22 mouse cellular contexts compared by ENCODE assay signal in the genomic region with DNA sequence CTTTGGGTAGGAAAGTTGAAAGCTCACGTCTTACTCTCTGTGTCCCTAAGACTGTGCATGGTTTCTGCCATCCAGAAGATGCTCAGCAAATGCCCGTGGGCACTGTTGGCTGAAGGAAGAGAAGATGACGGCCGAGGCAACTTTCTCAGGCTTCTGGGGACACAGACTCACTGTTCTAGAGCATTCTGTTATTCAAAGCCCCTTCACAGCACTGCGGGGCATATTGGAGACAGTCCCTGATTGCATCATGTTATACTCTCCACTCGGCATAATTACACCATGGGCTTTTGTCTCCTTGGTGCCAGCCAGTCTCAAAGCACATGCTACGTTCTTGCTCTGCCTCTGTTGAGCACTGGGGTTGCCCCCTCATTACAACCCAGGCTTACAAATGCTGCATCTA. TPM values are rescaled to one million over a fixed set of nuclear protein-coding genes. Genes with fewer than 3 reads are reported as not detected.
DNase-seq lines count a peak whose midpoint lies in the region; ATAC-seq lines count a peak whose summit lies in the region.
"Had no signal": no experiment of that assay in that cellular context is flagged by ENCODE, and none has a peak within 500 bp of the region (broad histone marks: within the 10 kb centered on the region; RNA-seq: fewer than 3 reads in every experiment).

No protein-coding gene starts in this region.

- H3K27me3 ChIP-seq in forebrain, embryonic 14.5 days (replicated peaks; ENCODE audit: control insufficient read depth, insufficient read depth, low read length) = no peaks in the 10 kb centered on the region
- peaks cover 51% of the 10 kb centered on the region for H3K27me3 ChIP-seq in forebrain, embryonic 10.5 days (ENCODE audit: poor library complexity, severe bottlenecking)
- H3K27me3 ChIP-seq in limb, embryonic 10.5 days (ENCODE audit: low read depth, poor library complexity, severe bottlenecking) = peaks cover 2% of the 10 kb centered on the region; the same call in 1 of the 2 replicates
- H3K27me3 ChIP-seq: limb, embryonic 15.5 days; stomach, embryonic 15.5 days had no signal

- DNase-seq in forebrain, embryonic 14.5 days (ENCODE audit: low spot score) = peak; percentile 45
- no peak for DNase-seq in forebrain, embryonic 10.5 days (ENCODE audit: extremely low spot score, low spot score)
- DNase-seq in layer of hippocampus, postnatal 10 days (ENCODE audit: low spot score in 2 of 2) = peak; percentile 29
- no peak for DNase-seq in layer of hippocampus, adult 11-12 months (ENCODE audit: low spot score)
- peak; percentile 68 for DNase-seq in Muller cell, postnatal 12 days (ENCODE audit: inconsistent ontology term)
- DNase-seq in limb, embryonic 10.5 days (ENCODE audit: low spot score) = no peak
- DNase-seq in kidney, postnatal 10 days = no peak
- DNase-seq in gastrocnemius, postnatal 10 days = no peak
- DNase-seq: adrenal gland, postnatal 10 days; heart, postnatal 10 days; kidney, adult 9 months; kidney, postnatal 36 days; thymus, adult 18-20 months had no signal

- peak; percentile 60; the same call in 1 of the 2 replicates for ATAC-seq in forebrain, embryonic 14.5 days
- ATAC-seq: activated CD4-positive, CD25-positive, alpha-beta regulatory T cell, adult 4 months; CD4-positive, CD25-positive, alpha-beta regulatory T cell, adult 4 months; inflammation-experienced regulatory T-cells, adult 6 months had no signal

- no peaks in the 10 kb centered on the region for H3K9me3 ChIP-seq in forebrain, embryonic 14.5 days (replicated peaks; ENCODE audit: control insufficient read depth, low read length)
- no peaks in the 10 kb centered on the region for H3K9me3 ChIP-seq in forebrain, embryonic 10.5 days
- H3K9me3 ChIP-seq in limb, embryonic 10.5 days (replicated peaks) = no peaks in the 10 kb centered on the region
- H3K9me3 ChIP-seq: limb, embryonic 15.5 days; liver, embryonic 15.5 days; stomach, embryonic 15.5 days had no signal

- H3K27ac ChIP-seq in forebrain, embryonic 14.5 days (ENCODE audit: low read depth, low read length) = no peak overlapping the region
- no peak overlapping the region for H3K27ac ChIP-seq in forebrain, embryonic 10.5 days
- H3K27ac ChIP-seq in limb, embryonic 10.5 days = peak overlapping the region; percentile 34; the same call in 1 of the 2 replicates
- H3K27ac ChIP-seq: limb, embryonic 15.5 days; liver, embryonic 15.5 days; macrophage; midbrain, embryonic 12.5 days; stomach, embryonic 15.5 days had no signal

- WGBS in forebrain, embryonic 14.5 days = 45% methylated on average over 7 of the region's 7 CpGs
- WGBS in forebrain, embryonic 10.5 days = 85% methylated on average over 7 of the region's 7 CpGs
- 84% methylated on average over 7 of the region's 7 CpGs for WGBS in limb, embryonic 10.5 days

- H3K4me2 ChIP-seq in forebrain, embryonic 14.5 days (ENCODE audit: low read length) = no peak overlapping the region
- H3K4me2 ChIP-seq: heart, embryonic 11.5 days; limb, embryonic 15.5 days; liver, embryonic 15.5 days; midbrain, embryonic 12.5 days; stomach, embryonic 15.5 days had no signal

- H3K36me3 ChIP-seq in forebrain, embryonic 14.5 days (ENCODE audit: control insufficient read depth, insufficient read depth, low read length) = no peaks in the 10 kb centered on the region
- no peaks in the 10 kb centered on the region for H3K36me3 ChIP-seq in forebrain, embryonic 10.5 days (replicated peaks)
- H3K36me3 ChIP-seq in limb, embryonic 10.5 days = no peaks in the 10 kb centered on the region
- H3K36me3 ChIP-seq: limb, embryonic 15.5 days; liver, embryonic 15.5 days; midbrain, embryonic 12.5 days; stomach, embryonic 15.5 days had no signal

- peaks cover 5% of the 10 kb centered on the region; the same call in 1 of the 2 replicates for H3K4me1 ChIP-seq in forebrain, embryonic 14.5 days (ENCODE audit: control insufficient read depth, insufficient read depth, low read length)
- H3K4me1 ChIP-seq in forebrain, embryonic 10.5 days = 0 out of 2 replicates have a peak, but pooled peaks cover 4% of the 10 kb centered on the region
- peaks cover 8% of the 10 kb centered on the region; the same call in 1 of the 2 replicates for H3K4me1 ChIP-seq in limb, embryonic 10.5 days
- H3K4me1 ChIP-seq: liver, embryonic 15.5 days; midbrain, embryonic 12.5 days; stomach, embryonic 15.5 days had no signal

- no peak overlapping the region for H3K9ac ChIP-seq in forebrain, embryonic 14.5 days (ENCODE audit: low read length)
- H3K9ac ChIP-seq: limb, embryonic 15.5 days; liver, embryonic 15.5 days; midbrain, embryonic 12.5 days; stomach, embryonic 15.5 days had no signal

- no peak overlapping the region for H3K4me3 ChIP-seq in forebrain, embryonic 14.5 days (ENCODE audit: low read depth, low read length)
- no peak overlapping the region for H3K4me3 ChIP-seq in forebrain, embryonic 10.5 days
- H3K4me3 ChIP-seq in limb, embryonic 10.5 days = no peak overlapping the region
- H3K4me3 ChIP-seq: limb, embryonic 15.5 days; liver, embryonic 15.5 days; midbrain, embryonic 12.5 days; stomach, embryonic 15.5 days had no signal

RNA-seq across cellular contexts. Expression of gene Pdzrn3, which starts 7.8 kb away (rescaled TPM):
- polyA plus RNA-seq in forebrain, embryonic 14.5 days (2014; fragmentation: Nextera tagmentation; extraction: Ambion mirVana) = 16.5 and 17.0 TPM in 2 replicates
- 3.7 and 4.6 TPM in 2 replicates for polyA plus RNA-seq in forebrain, embryonic 10.5 days (2016; fragmentation: Nextera tagmentation; extraction: Ambion mirVana)
- total RNA-seq in layer of hippocampus, postnatal 10 days (2021) = 10 to 100 TPM; 18.8 to 21.4 TPM
- 6.2 and 9.2 TPM in 2 replicates for polyA plus RNA-seq in limb, embryonic 10.5 days (2016; fragmentation: Nextera tagmentation; extraction: Ambion mirVana)
- total RNA-seq in gastrocnemius, postnatal 10 days (2021) = 10 to 100 TPM; 41.0 to 44.1 TPM
- polyA plus RNA-seq: activated CD4-positive, CD25-positive, alpha-beta regulatory T cell, adult 4 months; CD4-positive, CD25-positive, alpha-beta regulatory T cell, adult 4 months; inflammation-experienced regulatory T-cells, adult 6 months; macrophage had no signal

Comparison
In these comparisons a context has a peak if more than half of its experiments do, and no peak if none do; other contexts are left out.
1. DNase-seq: peak in forebrain, embryonic 14.5 days (single experiment), layer of hippocampus, postnatal 10 days (2 of 2) and Muller cell, postnatal 12 days (single experiment); none in forebrain, embryonic 10.5 days (single experiment), layer of hippocampus, adult 11-12 months (single experiment), limb, embryonic 10.5 days (single experiment), kidney, postnatal 10 days (single experiment) and gastrocnemius, postnatal 10 days (single experiment).